Mouse (Mus musculus) MEL (cell line): ENCODE measurements around the gene Afp. TPM values are rescaled to one million over a fixed set of nuclear protein-coding genes. Genes with fewer than 3 reads are reported as not detected.

Source experiments
- DNase-seq: peaks from one replicate; pipeline ENCODE4 v3.0.0; 2011; ENCODE audit warnings: low read depth, low spot score
- H3K27ac ChIP-seq: 2 replicates; pipeline ENCODE4 v1.5.1; 2012; ENCODE audit warnings: low read depth, mild to moderate bottlenecking, control low read depth, low read length, moderate library complexity; ENCODE audit not compliant: control insufficient read depth
- H3K27me3 ChIP-seq, 2 experiments: fragments of 150-350 bp in 1 of 2; sonication (generic) in 1 of 2; 2 replicates each; pipeline ENCODE4 v1.6.1; 2012; ENCODE audit warnings: low read length in 2 of 2, mild to moderate bottlenecking in 2 of 2, improper control_type of control experiment in 1 of 2, moderate library complexity in 1 of 2; ENCODE audit not compliant: insufficient read depth in 2 of 2, control insufficient read depth in 1 of 2
- H3K36me3 ChIP-seq, 2 experiments: 2 replicates each; pipeline ENCODE4 v1.6.1; 2012 to 2014; ENCODE audit warnings: low read length in 2 of 2, improper control_type of control experiment in 1 of 2, inconsistent platforms in 1 of 2, mild to moderate bottlenecking in 1 of 2; ENCODE audit not compliant: insufficient read depth in 2 of 2, control insufficient read depth in 1 of 2
- H3K4me1 ChIP-seq, 2 experiments: fragments of 150-350 bp in 1 of 2; sonication (generic) in 1 of 2; 2 replicates each; pipeline ENCODE4 v1.6.1; 2012; ENCODE audit warnings: low read length in 2 of 2, improper control_type of control experiment in 1 of 2, mild to moderate bottlenecking in 1 of 2; ENCODE audit not compliant: insufficient read depth in 2 of 2, control insufficient read depth in 1 of 2
- H3K4me3 ChIP-seq, 2 experiments: fragments of 150-350 bp in 1 of 2; sonication (generic) in 1 of 2; 2 replicates each; pipeline ENCODE4 v1.5.1; 2012; ENCODE audit warnings: low read depth in 2 of 2, low read length in 2 of 2, mild to moderate bottlenecking in 2 of 2, moderate library complexity in 2 of 2, control low read depth in 1 of 2, improper control_type of control experiment in 1 of 2; ENCODE audit not compliant: control insufficient read depth in 1 of 2, insufficient read depth in 1 of 2
- H3K79me2 ChIP-seq: 2 replicates; pipeline ENCODE4 v1.6.1; 2012; ENCODE audit warnings: mild to moderate bottlenecking, low read length, moderate library complexity; ENCODE audit not compliant: control insufficient read depth, poor library complexity, insufficient read depth
- H3K9ac ChIP-seq: 2 replicates; pipeline ENCODE4 v1.6.1; 2012; ENCODE audit warnings: low read depth, mild to moderate bottlenecking, control low read depth, low read length, moderate library complexity; ENCODE audit not compliant: control insufficient read depth, poor library complexity, severe bottlenecking
- H3K9me3 ChIP-seq: fragments of 150-350 bp; sonication (generic); replicated peaks from 2 replicates; pipeline ENCODE4 v1.6.1; 2012; ENCODE audit warnings: mild to moderate bottlenecking, low read length, improper control_type of control experiment, moderate library complexity; ENCODE audit not compliant: insufficient read depth
- CHD1 ChIP-seq: IDR thresholded peaks from 2 replicates; pipeline ENCODE4 v1.6.1; 2012; ENCODE audit warnings: low read depth, mild to moderate bottlenecking, inconsistent platforms, low read length, improper control_type of control experiment
- CTCF ChIP-seq, 3 experiments: IDR thresholded peaks in 2 of 3; conservative IDR thresholded peaks in 1 of 3; 2 replicates each; pipeline ENCODE4 v1.5.1; 2011 to 2012; ENCODE audit warnings: low read length in 3 of 3, low read depth in 2 of 3, mild to moderate bottlenecking in 2 of 3, improper control_type of control experiment in 1 of 3, inconsistent platforms in 1 of 3, mixed read lengths in 1 of 3, moderate library complexity in 1 of 3; ENCODE audit not compliant: control insufficient read depth in 1 of 3, insufficient read depth in 1 of 3, poor library complexity in 1 of 3, severe bottlenecking in 1 of 3
- GATA1 ChIP-seq: IDR thresholded peaks from 2 replicates; pipeline ENCODE4 v1.6.1; 2011; ENCODE audit warnings: low read depth, low read length, improper control_type of control experiment
- MAZ ChIP-seq: IDR thresholded peaks from 2 replicates; pipeline ENCODE4 v1.6.1; 2012; ENCODE audit warnings: low read depth, mild to moderate bottlenecking, inconsistent platforms, low read length, improper control_type of control experiment
- MXI1 ChIP-seq: IDR thresholded peaks from 2 replicates; pipeline ENCODE4 v1.6.1; 2011; ENCODE audit warnings: mild to moderate bottlenecking, low read depth, low read length, improper control_type of control experiment
- POLR2AphosphoS5 ChIP-seq: IDR thresholded peaks from 2 replicates; pipeline ENCODE4 v1.6.1; 2012; ENCODE audit warnings: low read depth, borderline replicate concordance, mild to moderate bottlenecking, inconsistent platforms, low read length, moderate library complexity, mixed read lengths
- RCOR1 ChIP-seq: IDR thresholded peaks from 2 replicates; pipeline ENCODE4 v1.6.1; 2012; ENCODE audit warnings: low read depth, mild to moderate bottlenecking, inconsistent platforms, low read length, improper control_type of control experiment
- TBP ChIP-seq: IDR thresholded peaks from 2 replicates; pipeline ENCODE4 v1.8.0; 2011; ENCODE audit warnings: low read depth, low read length, improper control_type of control experiment
- TCF12 ChIP-seq: IDR thresholded peaks from 2 replicates; pipeline ENCODE4 v1.6.1; 2014; ENCODE audit warnings: low read depth, mild to moderate bottlenecking, inconsistent platforms, low read length, improper control_type of control experiment, moderate library complexity
- USF1 ChIP-seq: IDR thresholded peaks from 2 replicates; pipeline ENCODE4 v1.6.1; 2014; ENCODE audit warnings: low read depth, mild to moderate bottlenecking, inconsistent platforms, low read length, improper control_type of control experiment, moderate library complexity
- ZMIZ1 ChIP-seq: IDR thresholded peaks from 2 replicates; pipeline ENCODE4 v1.6.1; 2012; ENCODE audit warnings: low read depth, mild to moderate bottlenecking, inconsistent platforms, low read length, improper control_type of control experiment, moderate library complexity
- polyA plus RNA-seq, 2 experiments: library from polyadenylated mRNA; stranded (reverse) in 1 of 2; unstranded in 1 of 2; fragments of >175 nt in 1 of 2; fragments of >200 nt in 1 of 2; gene quantifications; 2 replicates each; pipeline versions ENCODE4 v1.2.1 to v1.2.4; 2012; ENCODE audit warnings: low replicate concordance in 2 of 2, low read depth in 1 of 2; ENCODE audit not compliant: insufficient read length in 2 of 2, insufficient read depth in 1 of 2, missing spikeins in 1 of 2
- total RNA-seq: library from RNA; depleted of rRNA; stranded (reverse); fragments of 300-350 nt; gene quantifications from 2 replicates; pipeline ENCODE4 v1.2.3, GENCODE M21; 2012

The Afp gene
- total and polyA plus RNA-seq, 3 experiments: 0.15 to 0.39 TPM; not detected in 1

DNA sequence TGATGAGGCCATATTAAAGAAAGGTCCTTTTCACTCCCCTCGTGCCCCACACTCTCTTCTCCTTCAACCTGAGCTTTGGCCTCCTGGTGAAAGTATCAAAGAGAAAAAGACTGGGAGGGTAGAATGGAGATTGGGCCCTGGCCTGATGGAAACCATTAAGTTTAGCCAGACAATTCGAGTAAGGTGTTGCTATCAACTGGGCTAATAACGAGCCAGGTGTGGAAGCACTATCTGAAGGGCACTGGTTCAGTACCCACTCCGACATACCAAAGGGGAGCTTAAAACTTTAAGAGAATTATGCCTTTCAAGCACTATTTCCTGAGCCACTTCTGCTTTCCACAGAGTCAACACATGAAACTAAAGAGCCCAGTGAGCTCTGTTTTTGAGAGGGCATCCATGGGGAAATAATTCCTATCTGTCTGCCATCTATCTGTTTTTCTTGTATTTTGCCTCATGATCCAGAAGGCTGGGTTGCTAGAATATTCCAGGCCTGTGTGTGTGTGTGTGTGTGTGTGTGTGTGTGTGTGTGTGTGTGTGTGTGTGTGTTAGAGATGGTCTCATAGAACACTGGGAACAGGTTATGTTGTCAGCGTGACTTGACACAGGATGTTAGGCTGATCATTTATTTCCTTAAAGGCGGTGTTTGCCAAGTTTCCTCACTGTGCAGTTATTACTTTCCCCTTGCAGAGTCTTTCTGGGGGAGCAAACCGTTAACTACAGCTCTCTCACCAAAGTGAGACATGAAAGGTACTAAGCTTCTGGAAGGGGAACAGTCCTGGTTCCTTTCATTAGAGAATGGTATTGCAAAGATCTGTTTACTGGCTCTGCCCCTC, 13.0 kb upstream of the Afp start:
- DNase-seq: no peak
- H3K4me1 ChIP-seq: no peaks in the 10 kb centered on the region
- TF ChIP-seq MAZ: no peak
- TF ChIP-seq TCF12: no peak
- TF ChIP-seq CHD1: no peak
- TF ChIP-seq, all 39 proteins: peak for 0
- Histone ChIP-seq H3K36me3 (no peaks in the 10 kb centered on the region), H3K9ac (no peak overlapping the region), H3K4me3 (no peak overlapping the region), H3K79me2 (no peaks in the 10 kb centered on the region), H3K27ac (no peak overlapping the region), H3K27me3 (no peaks in the 10 kb centered on the region; a peak in 1 of 4 replicates), H3K9me3 (no peaks in the 10 kb centered on the region)

DNA sequence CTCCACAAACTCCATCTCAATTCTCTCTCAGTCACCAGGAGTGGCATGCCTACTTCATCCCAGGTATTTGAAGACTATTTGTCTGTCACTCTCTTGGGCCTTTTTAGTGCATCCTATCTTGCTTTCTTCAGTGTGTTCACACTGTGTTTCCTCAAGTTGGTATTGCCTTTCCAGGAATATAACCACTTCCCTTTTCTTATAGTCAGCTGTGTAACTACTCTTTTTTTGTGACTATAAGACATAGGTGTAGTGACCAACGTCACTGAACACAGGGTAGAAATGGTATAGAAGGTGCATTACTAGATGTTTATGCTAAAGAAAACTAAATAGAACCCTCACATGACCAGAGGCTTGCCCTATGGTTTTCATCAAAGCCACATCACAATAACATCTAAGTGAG, 11.7 kb upstream of the Afp start:
- H3K27me3 ChIP-seq: no peaks in the 10 kb centered on the region; a peak in 1 of 4 replicates
- TF ChIP-seq USF1 (no peak), MXI1 (no peak), CTCF (IDR thresholded peaks at IDR 0.05 in 2 of 3, conservative IDR thresholded peaks at IDR 0.05 in 1 of 3; ENCODE audit: control insufficient read depth in 1 of 3, insufficient read depth in 1 of 3, low read depth in 2 of 3, low read length in 3 of 3, poor library complexity in 1 of 3, severe bottlenecking in 1 of 3) (no peak), ZMIZ1 (no peak), GATA1 (no peak)
- H3K36me3 ChIP-seq: no peaks in the 10 kb centered on the region
- H3K9ac ChIP-seq: no peak overlapping the region
- no peaks in the 10 kb centered on the region for H3K9me3 ChIP-seq
- no peak overlapping the region for H3K27ac ChIP-seq
- no peaks in the 10 kb centered on the region for H3K4me1 ChIP-seq
- H3K79me2 ChIP-seq: no peaks in the 10 kb centered on the region
- no peak for DNase-seq
- H3K4me3 ChIP-seq: no peak overlapping the region

DNA sequence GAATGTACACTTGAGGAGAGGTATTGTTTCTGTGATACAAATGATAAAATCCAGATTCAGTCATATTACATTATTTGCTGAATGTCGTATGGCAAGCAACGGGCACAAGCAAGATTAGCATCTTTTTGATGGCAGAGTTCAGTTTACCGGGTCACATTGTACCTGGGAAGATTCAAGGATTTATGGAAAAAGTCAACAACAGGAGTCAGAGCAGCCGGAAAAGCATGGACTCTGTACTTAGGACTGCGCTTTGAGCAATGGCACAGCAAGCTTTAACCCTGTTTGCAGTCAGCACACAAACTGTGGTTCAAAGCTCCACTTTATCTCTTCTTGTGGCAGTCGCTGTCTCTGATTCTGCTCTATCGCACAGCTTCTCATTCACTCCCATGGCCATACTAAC, 4.9 kb upstream of the Afp start:
- Histone ChIP-seq H3K4me1 (no peaks in the 10 kb centered on the region), H3K79me2 (no peaks in the 10 kb centered on the region), H3K9me3 (no peaks in the 10 kb centered on the region), H3K4me3 (no peak overlapping the region), H3K36me3 (no peaks in the 10 kb centered on the region), H3K27me3 (no peaks in the 10 kb centered on the region; a peak in 1 of 4 replicates), H3K27ac (no peak overlapping the region), H3K9ac (no peak overlapping the region)
- DNase-seq: no peak
- TF ChIP-seq TBP (no peak), POLR2AphosphoS5 (no peak), RCOR1 (no peak), TCF12 (no peak), MXI1 (no peak)
